Mouse (Mus musculus): ENCODE results near the gene Bend4.

The Bend4 gene

GRCm38 (mm10) chr5:67419407-67419806 is 8.7 kb downstream of the Bend4 start:
- no peak for DNase-seq (ENCODE audit: low spot score)

- DNase-seq (ENCODE audit: low spot score) = no peak
Observed at GRCm38 (mm10) chr5:67411475-67411874, 16.6 kb downstream of the Bend4 start.

DNA sequence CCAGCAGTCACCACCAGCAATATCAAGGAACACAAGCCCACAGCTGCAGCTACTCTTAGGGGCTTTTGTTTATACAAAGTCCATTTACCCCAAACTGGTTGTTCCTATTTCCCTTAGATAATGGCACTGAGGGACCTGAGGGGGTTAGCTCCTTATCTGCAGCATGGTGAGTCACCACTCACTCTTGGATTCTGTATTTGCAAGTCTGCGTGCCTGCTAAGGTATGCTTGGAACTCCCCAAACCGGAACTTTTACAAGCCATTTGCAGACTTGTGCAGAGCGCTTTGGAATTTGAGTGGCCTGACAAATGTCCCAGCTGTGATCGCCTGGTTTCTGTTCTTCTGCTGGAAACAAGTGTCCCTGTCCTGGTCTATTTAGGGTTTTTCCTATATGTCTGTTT is 17.7 kb downstream of the Bend4 start:
- DNase-seq (ENCODE audit: low spot score) = no peak

GRCm38 (mm10) chr5:67408391-67408790 is 19.7 kb downstream of the Bend4 start:
- no peak for DNase-seq (ENCODE audit: low spot score)

- DNase-seq (ENCODE audit: low spot score) = no peak
Observed at GRCm38 (mm10) chr5:67404919-67405318, 23.2 kb downstream of the Bend4 start.

GRCm38 (mm10) chr5:67404380-67404779 is 23.7 kb downstream of the Bend4 start:
- no peak for DNase-seq (ENCODE audit: low spot score)

DNA sequence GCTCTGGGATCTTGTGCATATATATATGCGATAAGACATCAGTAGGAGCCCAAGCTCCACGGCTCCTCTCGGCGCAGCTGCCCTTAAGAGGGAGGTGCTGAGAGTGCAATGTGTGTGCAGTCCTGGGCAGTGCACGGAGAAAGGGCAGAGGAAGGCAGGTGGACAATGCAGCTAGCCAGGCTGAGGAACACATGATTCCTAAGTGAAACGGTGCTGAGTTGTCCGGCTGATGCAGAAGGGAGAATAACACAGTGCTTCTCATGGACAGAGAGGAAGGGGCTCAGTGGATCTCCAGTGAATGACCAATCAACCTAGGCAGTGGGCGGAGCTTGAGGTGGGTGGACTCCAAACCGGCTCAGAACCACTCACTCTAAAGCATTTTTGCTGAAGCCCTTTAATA is 26.5 kb downstream of the Bend4 start:
- DNase-seq (ENCODE audit: low spot score) = no peak

DNA sequence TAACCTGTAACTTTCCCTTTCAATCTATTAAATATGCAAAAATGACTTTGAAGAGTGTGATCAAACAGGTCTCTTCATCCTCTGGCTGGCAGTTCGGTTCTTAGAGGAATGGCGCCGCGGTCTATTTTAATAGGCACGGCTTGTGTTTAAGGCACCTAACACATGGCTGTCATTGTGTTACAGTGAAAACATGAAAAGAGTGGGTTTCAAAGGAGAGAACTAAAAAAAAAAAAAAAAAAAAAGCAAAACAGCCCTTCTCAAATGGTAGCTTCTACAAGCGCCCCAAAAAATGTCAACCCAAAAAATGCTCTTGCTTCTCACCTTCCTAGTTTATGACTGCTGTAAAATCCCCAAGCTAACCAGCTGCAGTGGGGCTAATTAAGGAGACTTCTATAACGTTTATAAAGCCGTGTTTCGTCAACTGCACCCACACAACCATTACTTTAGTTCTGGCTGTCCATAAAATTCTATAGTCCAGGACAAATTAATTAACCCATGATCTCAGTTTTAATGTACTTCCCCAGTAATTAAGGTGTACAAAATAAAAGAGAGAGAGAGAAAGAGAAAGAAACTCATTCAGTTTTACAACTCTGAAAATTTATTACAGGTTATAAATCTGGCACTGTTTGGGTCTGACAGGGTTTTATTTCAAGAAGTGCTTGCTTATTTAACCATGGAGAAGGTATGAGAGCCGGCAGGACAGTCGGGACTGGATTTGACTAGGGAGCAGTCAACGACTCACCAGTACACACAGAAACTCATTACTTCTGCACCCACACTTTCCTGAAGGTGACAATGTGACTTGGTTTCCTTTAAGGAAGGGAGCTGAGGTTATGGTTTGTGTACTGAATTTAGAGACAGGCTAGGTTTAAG is 27.3 kb downstream of the Bend4 start:
- no peak for DNase-seq (ENCODE audit: low spot score)

DNA sequence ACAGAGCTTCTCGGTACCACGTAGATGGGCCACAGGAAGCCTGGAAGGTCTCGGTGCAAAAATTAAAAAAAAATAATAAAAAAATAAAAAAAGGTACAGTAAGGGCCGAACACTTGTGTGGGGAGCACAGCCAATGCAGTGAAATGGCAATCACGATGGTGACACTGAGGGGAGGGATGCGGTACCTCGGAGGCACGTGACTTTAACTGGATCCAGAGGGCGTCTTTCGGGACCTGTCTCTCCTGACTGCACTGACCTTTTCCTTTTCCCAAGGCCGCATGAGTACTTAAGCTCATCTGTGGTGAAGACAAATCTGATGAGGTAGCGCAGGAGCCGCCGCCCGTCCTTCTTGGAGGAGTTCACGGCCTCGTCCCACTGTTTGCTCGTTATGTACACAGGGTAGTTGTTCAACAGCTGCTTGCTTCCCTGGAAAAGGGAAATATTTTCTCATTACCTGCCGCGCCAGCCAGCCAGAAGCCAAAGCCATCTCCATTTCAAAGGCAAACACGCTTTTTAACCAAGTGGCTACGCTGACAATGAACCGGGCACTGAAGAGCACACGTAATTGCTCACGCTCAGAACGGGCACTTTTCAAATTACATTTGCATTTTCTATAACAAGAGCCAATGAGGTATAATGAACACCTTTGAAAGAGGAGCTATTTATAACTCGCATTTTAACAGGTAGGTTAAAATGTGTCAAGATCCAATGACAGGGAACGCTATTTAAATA is 28.1 kb downstream of the Bend4 start:
- DNase-seq (ENCODE audit: low spot score) = no peak

DNA sequence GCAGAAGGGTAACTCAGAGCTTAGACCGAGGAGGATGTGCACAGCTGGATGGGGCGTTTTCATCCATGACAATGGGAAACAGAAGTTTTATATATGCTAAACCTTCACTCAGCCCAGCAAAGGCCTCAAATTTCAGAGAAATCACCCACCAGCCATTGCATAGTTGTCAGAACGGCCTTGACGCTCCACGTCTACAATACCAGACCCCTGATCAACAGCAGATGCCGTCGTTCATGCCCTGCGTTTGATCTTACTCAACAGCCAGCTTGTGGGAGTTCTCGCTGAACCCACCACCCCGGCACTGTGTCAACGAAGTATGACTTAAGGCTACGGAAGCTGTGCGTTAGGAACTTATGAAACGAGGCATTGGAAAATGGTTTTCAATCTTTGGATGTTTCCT is 30.9 kb downstream of the Bend4 start:
- DNase-seq (ENCODE audit: low spot score) = no peak

GRCm38 (mm10) chr5:67395211-67395851 is 32.8 kb downstream of the Bend4 start:
- no peak for DNase-seq (ENCODE audit: low spot score)

GRCm38 (mm10) chr5:67393951-67394350 is 34.2 kb downstream of the Bend4 start:
- no peak for DNase-seq (ENCODE audit: low spot score)

DNA sequence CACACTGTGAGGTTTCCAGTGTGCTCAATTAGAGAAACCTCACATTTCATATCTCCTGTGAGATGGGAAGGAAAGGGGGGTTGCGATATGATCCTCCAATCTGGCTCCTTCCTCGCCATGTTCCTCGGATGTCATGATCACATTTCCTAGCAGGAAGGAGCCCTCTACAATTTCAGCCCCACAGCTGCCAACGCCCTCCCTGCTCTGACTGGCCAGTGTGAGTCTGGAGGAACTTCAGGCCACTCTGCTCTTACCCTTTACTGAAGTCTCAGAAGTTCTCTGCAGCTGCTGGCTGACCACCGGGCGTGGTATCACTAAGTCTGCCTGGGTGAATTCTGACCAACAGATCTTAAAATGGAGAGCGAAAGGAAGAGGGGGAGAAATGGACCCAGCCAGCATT is 45.6 kb downstream of the Bend4 start:
- no peak for DNase-seq (ENCODE audit: low spot score)

DNA sequence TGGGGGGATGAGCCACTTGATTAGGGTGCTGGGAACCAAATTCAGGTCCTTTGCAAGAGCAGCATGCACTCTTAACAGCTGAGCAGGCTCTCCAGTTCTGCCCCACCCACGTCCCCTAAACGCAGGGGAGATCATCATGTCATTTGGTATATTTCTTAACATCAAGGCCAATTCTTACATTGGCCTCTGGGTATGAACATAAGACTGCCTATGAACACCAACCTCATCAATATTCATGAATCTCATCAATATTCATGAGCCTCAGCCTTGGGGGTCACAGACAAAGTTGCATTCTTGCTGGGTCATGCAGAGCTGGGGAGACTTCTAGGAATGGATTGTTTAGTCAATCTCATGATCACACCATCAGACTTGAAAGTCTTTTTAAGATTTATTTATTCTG is 46.4 kb downstream of the Bend4 start:
- DNase-seq (ENCODE audit: low spot score) = no peak

DNA sequence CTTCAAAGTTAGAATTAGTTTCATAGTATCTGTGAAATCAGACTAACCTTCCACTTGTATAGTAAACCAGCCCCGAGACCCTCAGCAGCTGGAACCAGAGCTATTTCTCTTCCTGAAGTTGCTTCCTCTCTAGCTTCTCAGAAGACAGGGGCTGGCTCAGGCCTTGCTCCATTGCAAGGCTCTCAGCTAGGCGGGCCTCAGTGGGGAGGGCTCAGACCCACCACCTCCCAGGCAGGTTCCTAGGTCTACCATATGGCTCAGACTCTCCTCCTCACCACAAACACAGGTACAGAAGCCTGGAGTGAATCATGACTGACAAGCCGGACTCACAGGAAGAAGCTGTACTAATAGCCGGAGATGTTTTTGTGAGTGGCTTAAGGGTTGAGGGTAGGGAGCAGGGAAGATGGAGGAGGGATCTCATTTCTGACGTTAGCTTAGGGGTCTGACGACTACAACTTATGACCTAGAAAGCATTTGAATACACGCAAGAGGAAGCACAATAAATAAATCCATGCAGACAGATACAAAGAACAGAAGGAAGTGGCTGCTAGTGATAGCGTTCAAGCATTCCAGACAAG is 51.0 kb downstream of the Bend4 start:
- DNase-seq (ENCODE audit: low spot score) = no peak

DNA sequence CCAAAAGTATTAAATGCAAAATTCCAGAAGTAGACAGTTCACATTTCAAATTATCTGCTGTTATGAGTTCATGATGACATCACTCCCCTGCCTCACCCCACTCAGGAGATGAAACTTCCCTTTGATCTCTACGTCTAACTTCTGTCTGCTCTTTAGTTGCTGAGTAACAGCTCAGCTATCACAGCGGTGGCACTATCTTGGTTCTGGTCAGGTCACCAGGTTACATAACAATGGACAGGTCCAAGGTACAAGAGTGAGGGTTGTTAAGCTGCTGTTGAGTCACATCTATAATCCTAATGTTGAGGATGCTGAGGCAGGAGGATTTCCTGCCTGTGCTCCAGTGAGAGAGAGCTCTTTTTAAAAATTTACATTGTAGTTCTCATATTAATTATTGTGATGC is 65.2 kb downstream of the Bend4 start:
- no peak for DNase-seq (ENCODE audit: low spot score)

DNA sequence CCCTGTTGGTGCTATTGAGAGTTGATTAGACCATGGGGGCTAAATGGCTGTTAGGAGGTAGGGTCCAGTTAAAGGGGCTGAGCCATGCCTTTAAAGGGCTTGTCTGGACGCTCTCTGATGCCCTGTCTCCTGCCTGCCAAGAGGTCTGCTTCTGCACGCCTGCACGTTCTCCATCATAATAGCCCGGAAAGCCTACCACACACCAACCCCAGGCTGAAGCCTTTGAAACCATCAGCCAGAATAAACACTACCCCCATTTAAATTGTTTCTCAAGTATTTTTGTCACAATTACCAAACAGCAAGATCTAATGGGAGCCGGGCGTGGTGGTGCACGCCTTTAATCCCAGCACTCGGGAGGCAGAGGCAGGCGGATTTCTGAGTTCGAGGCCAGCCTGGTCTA is 65.8 kb downstream of the Bend4 start:
- no peak for DNase-seq (ENCODE audit: low spot score)

- DNase-seq (ENCODE audit: low spot score) = no peak
Observed at GRCm38 (mm10) chr5:67348949-67349348, 79.2 kb downstream of the Bend4 start.

GRCm38 (mm10) chr5:67347060-67347459 is 81.0 kb downstream of the Bend4 start:
- DNase-seq (ENCODE audit: low spot score) = no peak
